Mouse (Mus musculus) layer of hippocampus, postnatal 10 days (tissue): ENCODE results near the gene Fgfr2. TPM values are rescaled to one million over a fixed set of nuclear protein-coding genes. Genes with fewer than 3 reads are reported as not detected.

Experiments used
- DNase-seq, 2 experiments: peaks; one replicate each; pipeline ENCODE4 v3.0.0; 2021; ENCODE audit warnings: low spot score in 2 of 2
- total RNA-seq, 2 experiments: library from RNA; stranded (reverse); gene quantifications; 2 replicates each; pipeline ENCODE4 v1.2.3; 2021

The Fgfr2 gene
- total RNA-seq, 2 experiments from 2014 or later, result 35.6 to 48.3 TPM

GRCm38 (mm10) chr7:132891561-132892310, 231.4 kb downstream of the Fgfr2 start:
- no peak for DNase-seq

- DNase-seq, result no peak
Observed at GRCm38 (mm10) chr7:132890201-132890600, 232.9 kb downstream of the Fgfr2 start.

GRCm38 (mm10) chr7:132889691-132890090, 233.5 kb downstream of the Fgfr2 start:
- no peak for DNase-seq

- DNase-seq, result no peak
Observed at GRCm38 (mm10) chr7:132888518-132889249, 234.5 kb downstream of the Fgfr2 start.

GRCm38 (mm10) chr7:132888052-132888451, 235.1 kb downstream of the Fgfr2 start:
- no peak for DNase-seq

GRCm38 (mm10) chr7:132887019-132887804, 235.9 kb downstream of the Fgfr2 start:
- DNase-seq, result no peak

- DNase-seq, result peak in 1 of 2 experiments; percentile 43
Observed at GRCm38 (mm10) chr7:132884031-132884430, 239.1 kb downstream of the Fgfr2 start.

GRCm38 (mm10) chr7:132882343-132882742, 240.8 kb downstream of the Fgfr2 start:
- no peak for DNase-seq

- no peak for DNase-seq
Observed at GRCm38 (mm10) chr7:132880276-132880675, 242.9 kb downstream of the Fgfr2 start.

GRCm38 (mm10) chr7:132875391-132876086, 247.6 kb downstream of the Fgfr2 start:
- DNase-seq, result no peak

- no peak for DNase-seq
Observed at GRCm38 (mm10) chr7:132873043-132873442, 250.1 kb downstream of the Fgfr2 start.

GRCm38 (mm10) chr7:132866316-132866715, 256.8 kb downstream of the Fgfr2 start:
- DNase-seq, result no peak

- DNase-seq, result peak; percentile 87 to 92
Observed at GRCm38 (mm10) chr7:132859042-132859958, 263.9 kb downstream of the Fgfr2 start, which contains the start of gene Abraxas2. Abraxas2 (plus strand) TSS chr7:132859225.

- no peak for DNase-seq
Observed at GRCm38 (mm10) chr7:132858043-132858608, 265.0 kb downstream of the Fgfr2 start.

GRCm38 (mm10) chr7:132856083-132856482, 267.1 kb downstream of the Fgfr2 start:
- DNase-seq, result no peak

- DNase-seq, result peak; percentile 17 to 29
Observed at GRCm38 (mm10) chr7:132853946-132854345, 269.2 kb downstream of the Fgfr2 start.

- no peak for DNase-seq
Observed at GRCm38 (mm10) chr7:132853361-132853760, 269.8 kb downstream of the Fgfr2 start.

- peak; percentile 84 to 85 for DNase-seq
Observed at GRCm38 (mm10) chr7:132852173-132852844, 270.8 kb downstream of the Fgfr2 start, which contains the start of gene Eef1akmt2. Eef1akmt2 (minus strand) TSS chr7:132852673.

GRCm38 (mm10) chr7:132843152-132843551, 280.0 kb downstream of the Fgfr2 start:
- DNase-seq, result no peak
